Mouse (Mus musculus): ENCODE measurements around the gene Cc2d2b.

DNA sequence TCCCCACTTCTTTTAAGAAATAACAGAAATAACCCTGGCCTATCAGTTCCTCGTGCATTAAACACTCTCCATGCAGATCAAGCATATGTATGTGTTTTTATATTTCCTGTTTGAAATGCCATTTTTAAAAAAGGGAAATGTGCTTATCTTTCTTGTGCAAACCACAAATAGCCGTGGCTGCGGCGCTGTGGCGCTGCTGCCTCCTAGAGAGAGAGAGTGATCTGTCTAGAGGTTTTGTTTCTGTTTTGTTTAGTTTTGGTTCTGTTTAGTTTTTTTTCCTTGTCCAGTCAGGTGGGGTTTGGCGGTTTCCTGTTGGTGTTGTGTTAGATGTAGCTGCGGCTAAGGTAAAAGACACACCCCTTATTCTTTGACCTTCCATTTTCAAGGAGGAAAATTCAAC, 70.2 kb downstream of the Cc2d2b start:
- no peak for TF ChIP-seq ZNF384 (IDR thresholded peaks at IDR 0.05; ENCODE audit: low read depth, low read length)
- TF ChIP-seq MAFK (IDR thresholded peaks at IDR 0.05; ENCODE audit: insufficient read depth, low read depth, low read length): no peak
- no peak for TF ChIP-seq HCFC1 (IDR thresholded peaks at IDR 0.05; ENCODE audit: borderline replicate concordance, insufficient read depth, low read length)
